Mouse (Mus musculus): ENCODE measurements around the gene Ttc16. TPM values are rescaled to one million over a fixed set of nuclear protein-coding genes. Genes with fewer than 3 reads are reported as not detected.

Gene Ttc16
- polyA plus RNA-seq, 1 experiment = 1.6 TPM

GRCm38 (mm10) chr2:32741273-32742172, 33.9 kb downstream of the Ttc16 start:
- DNase-seq (ENCODE audit: low read depth) = peak; percentile 88
- TF ChIP-seq CTCF (IDR thresholded peaks at IDR 0.05; ENCODE audit: borderline replicate concordance, extremely low read depth, insufficient read depth, insufficient read length) (no peak), POLR2A (IDR thresholded peaks at IDR 0.05; ENCODE audit: borderline replicate concordance, extremely low read depth, insufficient read depth, insufficient read length, poor library complexity, severe bottlenecking) (peak; percentile 81)

- TF ChIP-seq POLR2A (IDR thresholded peaks at IDR 0.05; ENCODE audit: borderline replicate concordance, extremely low read depth, insufficient read depth, insufficient read length, poor library complexity, severe bottlenecking) (no peak), CTCF (IDR thresholded peaks at IDR 0.05; ENCODE audit: borderline replicate concordance, extremely low read depth, insufficient read depth, insufficient read length) (no peak)
- DNase-seq (ENCODE audit: low read depth) = no peak
These were observed 34.5 kb downstream of the Ttc16 start, which contains the start of gene 6330409D20Rik for GRCm38 (mm10) chr2:32740916-32741272. Gene 6330409D20Rik, minus strand, starts transcription at chr2:32741016.

- no peak for DNase-seq (ENCODE audit: low read depth)
- no peak for TF ChIP-seq CTCF (IDR thresholded peaks at IDR 0.05; ENCODE audit: borderline replicate concordance, extremely low read depth, insufficient read depth, insufficient read length)
- TF ChIP-seq POLR2A (IDR thresholded peaks at IDR 0.05; ENCODE audit: borderline replicate concordance, extremely low read depth, insufficient read depth, insufficient read length, poor library complexity, severe bottlenecking) = no peak
These were observed 36.1 kb downstream of the Ttc16 start for GRCm38 (mm10) chr2:32739311-32739710.

GRCm38 (mm10) chr2:32737008-32737407, 38.4 kb downstream of the Ttc16 start:
- DNase-seq (ENCODE audit: low read depth) = no peak
- no peak for TF ChIP-seq CTCF (IDR thresholded peaks at IDR 0.05; ENCODE audit: borderline replicate concordance, extremely low read depth, insufficient read depth, insufficient read length)
- TF ChIP-seq POLR2A (IDR thresholded peaks at IDR 0.05; ENCODE audit: borderline replicate concordance, extremely low read depth, insufficient read depth, insufficient read length, poor library complexity, severe bottlenecking) = no peak

- TF ChIP-seq POLR2A (IDR thresholded peaks at IDR 0.05; ENCODE audit: borderline replicate concordance, extremely low read depth, insufficient read depth, insufficient read length, poor library complexity, severe bottlenecking) (no peak), CTCF (IDR thresholded peaks at IDR 0.05; ENCODE audit: borderline replicate concordance, extremely low read depth, insufficient read depth, insufficient read length) (no peak)
- DNase-seq (ENCODE audit: low read depth) = no peak
These were observed 39.1 kb downstream of the Ttc16 start for GRCm38 (mm10) chr2:32736306-32736829.

GRCm38 (mm10) chr2:32734933-32735332, 40.5 kb downstream of the Ttc16 start:
- no peak for DNase-seq (ENCODE audit: low read depth)
- TF ChIP-seq CTCF (IDR thresholded peaks at IDR 0.05; ENCODE audit: borderline replicate concordance, extremely low read depth, insufficient read depth, insufficient read length) = no peak
- no peak for TF ChIP-seq POLR2A (IDR thresholded peaks at IDR 0.05; ENCODE audit: borderline replicate concordance, extremely low read depth, insufficient read depth, insufficient read length, poor library complexity, severe bottlenecking)

- DNase-seq (ENCODE audit: low read depth) = no peak
- TF ChIP-seq POLR2A (IDR thresholded peaks at IDR 0.05; ENCODE audit: borderline replicate concordance, extremely low read depth, insufficient read depth, insufficient read length, poor library complexity, severe bottlenecking) (no peak), CTCF (IDR thresholded peaks at IDR 0.05; ENCODE audit: borderline replicate concordance, extremely low read depth, insufficient read depth, insufficient read length) (no peak)
These were observed 41.0 kb downstream of the Ttc16 start for GRCm38 (mm10) chr2:32734480-32734879.

GRCm38 (mm10) chr2:32732695-32733094, 42.7 kb downstream of the Ttc16 start:
- no peak for DNase-seq (ENCODE audit: low read depth)
- no peak for TF ChIP-seq POLR2A (IDR thresholded peaks at IDR 0.05; ENCODE audit: borderline replicate concordance, extremely low read depth, insufficient read depth, insufficient read length, poor library complexity, severe bottlenecking)
- TF ChIP-seq CTCF (IDR thresholded peaks at IDR 0.05; ENCODE audit: borderline replicate concordance, extremely low read depth, insufficient read depth, insufficient read length) = no peak

- no peak for DNase-seq (ENCODE audit: low read depth)
These were observed 43.5 kb downstream of the Ttc16 start for GRCm38 (mm10) chr2:32731911-32732310.

GRCm38 (mm10) chr2:32730854-32731253, 44.6 kb downstream of the Ttc16 start:
- no peak for TF ChIP-seq CTCF (IDR thresholded peaks at IDR 0.05; ENCODE audit: borderline replicate concordance, extremely low read depth, insufficient read depth, insufficient read length)
- TF ChIP-seq POLR2A (IDR thresholded peaks at IDR 0.05; ENCODE audit: borderline replicate concordance, extremely low read depth, insufficient read depth, insufficient read length, poor library complexity, severe bottlenecking) = no peak
- DNase-seq (ENCODE audit: low read depth) = peak; percentile 24

More at GRCm38 (mm10) chr2:32731911-32732310, 43.5 kb downstream of the Ttc16 start:
- TF ChIP-seq POLR2A (IDR thresholded peaks at IDR 0.05; ENCODE audit: borderline replicate concordance, extremely low read depth, insufficient read depth, insufficient read length, poor library complexity, severe bottlenecking) = no peak
- no peak for TF ChIP-seq CTCF (IDR thresholded peaks at IDR 0.05; ENCODE audit: borderline replicate concordance, extremely low read depth, insufficient read depth, insufficient read length)

GRCm38 (mm10) chr2:32729547-32729946, 45.9 kb downstream of the Ttc16 start:
- TF ChIP-seq CTCF (IDR thresholded peaks at IDR 0.05; ENCODE audit: borderline replicate concordance, extremely low read depth, insufficient read depth, insufficient read length) = no peak
- TF ChIP-seq POLR2A (IDR thresholded peaks at IDR 0.05; ENCODE audit: borderline replicate concordance, extremely low read depth, insufficient read depth, insufficient read length, poor library complexity, severe bottlenecking) = no peak
- no peak for DNase-seq (ENCODE audit: low read depth)

Measured in brain, embryonic 14.5 days (tissue).